Mouse (Mus musculus) erythroblast, embryonic 14.5 days (primary cell): Measurements from ENCODE around the gene Vipr2. TPM values are rescaled to one million over a fixed set of nuclear protein-coding genes. Genes with fewer than 3 reads are reported as not detected.

ENCODE experiments used
- H3K27me3 ChIP-seq: 2 replicates; pipeline ENCODE4 v1.6.1; 2012; ENCODE audit warnings: inconsistent platforms; ENCODE audit not compliant: control insufficient read depth
- H3K36me3 ChIP-seq: 2 replicates; pipeline ENCODE4 v1.6.1; 2012; ENCODE audit warnings: mild to moderate bottlenecking, inconsistent platforms; ENCODE audit not compliant: control insufficient read depth
- H3K4me1 ChIP-seq: 2 replicates; pipeline ENCODE4 v1.6.1; 2012; ENCODE audit warnings: inconsistent platforms; ENCODE audit not compliant: control insufficient read depth
- H3K4me3 ChIP-seq: replicated peaks from 2 replicates; pipeline ENCODE3; 2012; ENCODE audit warnings: moderate library complexity, mild to moderate bottlenecking, inconsistent platforms
- H3K9me3 ChIP-seq: 2 replicates; pipeline ENCODE4 v1.6.1; 2012; ENCODE audit warnings: low read length, inconsistent platforms, mixed read lengths; ENCODE audit not compliant: control insufficient read depth
- GATA1 ChIP-seq: IDR thresholded peaks from 2 replicates; pipeline ENCODE4 v1.6.1; 2012; ENCODE audit warnings: low read length, inconsistent platforms, mixed read lengths
- TAL1 ChIP-seq: IDR thresholded peaks from 3 replicates; pipeline ENCODE4 v1.6.1; 2012; ENCODE audit warnings: low read length, inconsistent platforms, mixed read lengths
- polyA plus RNA-seq: library from polyadenylated mRNA; stranded (reverse); fragments of >175 nt; gene quantifications from 2 replicates; pipeline ENCODE4 v1.2.3, GENCODE M21; 2012

Vipr2 gene
- polyA plus RNA-seq, 1 experiment: not detected

DNA sequence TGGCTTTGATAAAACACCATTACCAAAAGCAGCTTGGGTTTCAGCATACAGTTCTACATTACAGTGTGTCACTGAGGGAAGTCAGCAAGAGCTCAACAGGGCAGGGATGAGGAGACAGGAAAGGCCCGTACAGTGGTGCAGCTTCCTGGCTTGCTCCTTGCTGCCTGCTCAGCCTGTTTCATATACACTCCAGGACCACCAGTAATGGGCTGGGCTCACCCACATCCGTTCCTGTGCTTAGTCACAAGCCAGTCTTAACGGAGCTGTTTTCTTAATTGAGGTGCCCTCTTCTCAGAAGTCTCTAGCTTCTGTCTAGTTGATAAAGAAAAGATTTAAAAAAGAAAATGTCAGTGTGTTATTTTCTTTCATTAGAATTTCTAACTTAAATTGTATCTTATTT, 21.4 kb upstream of the Vipr2 start:
- no peaks in the 10 kb centered on the region for H3K27me3 ChIP-seq
- H3K36me3 ChIP-seq: peaks cover 4% of the 10 kb centered on the region
- H3K4me3 ChIP-seq: no peak overlapping the region
- H3K4me1 ChIP-seq: no peaks in the 10 kb centered on the region
- peaks cover 4% of the 10 kb centered on the region; the same call in 1 of the 2 replicates for H3K9me3 ChIP-seq
- TF ChIP-seq GATA1 (no peak), TAL1 (no peak)

DNA sequence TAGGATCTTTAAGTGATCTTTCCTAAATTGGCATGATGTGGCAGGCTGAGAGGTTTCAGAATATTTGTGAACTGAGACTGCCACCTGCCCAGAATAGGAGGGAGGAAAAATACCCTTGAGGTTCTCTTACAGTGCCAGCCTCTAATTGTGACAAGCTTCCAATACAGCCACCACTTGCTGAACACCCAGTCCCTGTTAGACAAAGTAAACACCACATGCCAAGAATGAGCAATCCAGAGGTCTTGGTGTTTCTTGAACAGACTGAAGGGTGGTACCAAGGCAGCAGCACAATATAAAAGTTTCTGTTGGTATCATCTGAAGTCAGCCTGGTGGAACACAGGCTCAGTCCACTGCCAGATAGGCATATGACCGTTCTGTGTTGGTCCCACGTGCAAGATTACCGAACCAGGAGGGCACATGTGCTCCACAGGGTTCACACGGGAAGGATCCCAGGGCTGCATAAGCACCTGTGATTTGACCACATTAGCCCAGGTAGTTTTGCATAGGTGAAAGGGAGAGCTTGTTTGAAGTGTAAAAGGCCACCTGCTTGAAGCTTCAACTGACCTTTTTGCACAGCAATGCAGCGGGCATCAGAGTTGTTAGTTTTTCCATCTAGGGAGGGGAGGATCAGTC, 15.8 kb upstream of the Vipr2 start:
- TF ChIP-seq GATA1 (no peak), TAL1 (no peak)

DNA sequence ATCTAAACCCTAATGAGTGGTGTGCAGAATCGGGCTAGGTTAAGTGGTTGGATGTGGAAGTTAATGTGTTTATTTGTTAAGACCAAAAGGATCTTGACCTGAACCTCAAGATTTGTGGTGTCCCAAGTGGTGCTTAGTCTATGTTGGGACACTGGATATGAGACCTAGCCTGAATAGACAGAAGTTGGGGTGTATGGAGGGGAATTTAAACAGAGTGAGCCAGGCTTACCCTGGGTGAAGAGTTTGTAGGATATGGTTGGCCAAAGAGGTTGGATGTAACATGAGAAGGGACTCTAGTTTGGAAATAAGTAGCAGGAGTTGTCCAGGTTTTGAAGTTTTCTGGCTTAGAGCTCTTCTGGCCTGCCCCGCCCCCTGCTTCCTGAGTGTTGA, 15.3 kb upstream of the Vipr2 start:
- H3K4me1 ChIP-seq: no peaks in the 10 kb centered on the region
- no peak overlapping the region for H3K4me3 ChIP-seq
- H3K9me3 ChIP-seq: peaks cover 14% of the 10 kb centered on the region
- H3K36me3 ChIP-seq: peaks cover 4% of the 10 kb centered on the region
- no peaks in the 10 kb centered on the region for H3K27me3 ChIP-seq
- TF ChIP-seq GATA1 (no peak), TAL1 (no peak)

More for the DNA sequence above, 15.8 kb upstream of the Vipr2 start:
- no peak overlapping the region for H3K4me3 ChIP-seq
- no peaks in the 10 kb centered on the region for H3K27me3 ChIP-seq
- peaks cover 14% of the 10 kb centered on the region for H3K9me3 ChIP-seq
- H3K36me3 ChIP-seq: peaks cover 4% of the 10 kb centered on the region
- H3K4me1 ChIP-seq: no peaks in the 10 kb centered on the region

DNA sequence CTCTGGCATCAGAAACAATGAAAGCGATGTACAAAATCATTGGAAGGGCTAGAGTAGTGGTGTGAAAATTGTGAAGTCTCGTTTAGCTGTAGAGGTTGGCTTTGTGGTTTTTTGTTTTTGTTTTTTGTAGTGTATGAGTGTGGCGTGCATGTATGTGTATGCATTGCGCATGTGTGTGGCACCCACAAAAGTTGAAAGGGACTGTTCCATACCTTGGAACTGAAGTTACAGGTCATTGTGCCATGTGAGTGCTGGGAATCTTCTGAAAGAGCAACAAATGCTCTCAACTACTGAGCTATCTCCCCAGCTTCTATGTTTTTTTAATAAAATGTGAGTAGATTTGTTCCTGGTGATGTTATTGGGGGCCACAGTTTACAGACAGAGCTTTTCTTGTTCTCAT, 14.5 kb upstream of the Vipr2 start:
- H3K36me3 ChIP-seq: peaks cover 4% of the 10 kb centered on the region
- H3K27me3 ChIP-seq: no peaks in the 10 kb centered on the region
- no peak overlapping the region for H3K4me3 ChIP-seq
- TF ChIP-seq TAL1: no peak
- TF ChIP-seq GATA1: no peak
- no peaks in the 10 kb centered on the region for H3K4me1 ChIP-seq
- H3K9me3 ChIP-seq: peaks cover 14% of the 10 kb centered on the region

DNA sequence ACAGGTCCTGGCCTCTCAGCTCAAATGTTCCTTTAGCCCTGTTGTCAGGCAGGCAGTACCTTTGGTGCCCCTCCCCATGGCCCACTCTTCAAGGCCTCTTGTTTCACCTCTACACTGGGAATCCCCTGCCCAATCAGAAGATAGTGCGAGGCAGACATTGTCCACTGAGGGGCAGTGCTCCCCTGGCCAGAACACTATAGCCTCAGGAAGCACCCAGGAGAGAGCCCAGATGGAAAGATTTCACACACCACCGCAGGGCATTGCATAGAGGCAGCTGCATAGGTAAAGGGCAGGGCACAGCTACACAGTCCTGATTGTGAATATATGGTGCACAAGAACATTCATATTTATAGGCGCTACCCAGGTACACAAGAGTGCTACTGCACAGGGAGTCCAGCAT, 6.5 kb upstream of the Vipr2 start:
- TF ChIP-seq GATA1 (no peak), TAL1 (no peak)
- H3K4me3 ChIP-seq: no peak overlapping the region
- H3K4me1 ChIP-seq: no peaks in the 10 kb centered on the region
- no peaks in the 10 kb centered on the region for H3K36me3 ChIP-seq
- peaks cover 3% of the 10 kb centered on the region for H3K27me3 ChIP-seq
- no peaks in the 10 kb centered on the region for H3K9me3 ChIP-seq

DNA sequence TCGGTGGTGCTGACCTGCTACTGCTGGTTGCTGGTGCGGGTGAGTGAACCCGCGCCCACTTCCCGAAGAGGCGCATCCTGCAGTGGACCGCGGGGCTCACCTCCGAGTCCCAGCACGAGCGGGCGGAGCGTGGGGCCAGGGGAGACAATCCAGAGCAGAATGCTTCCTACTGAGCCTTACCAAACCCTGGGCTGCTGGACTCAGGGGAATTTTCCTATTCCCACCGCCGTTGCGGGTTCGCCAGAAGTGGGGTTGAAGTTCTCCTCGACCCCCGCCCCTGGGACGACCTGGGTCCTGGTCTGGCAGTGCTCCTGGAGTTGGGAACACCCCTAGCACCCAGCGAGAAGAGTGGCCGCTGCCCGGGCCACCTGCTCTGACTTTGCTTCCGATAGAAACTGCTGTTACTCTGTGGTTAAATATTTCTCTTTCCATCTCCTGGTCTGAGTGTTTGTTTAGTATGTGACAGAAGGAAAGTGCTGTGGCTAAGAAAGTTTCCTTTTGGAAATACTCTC, 385 bp downstream of the Vipr2 start:
- Histone ChIP-seq H3K4me3 (peak overlapping the region; percentile 24), H3K36me3 (no peaks in the 10 kb centered on the region), H3K27me3 (peaks cover 33% of the 10 kb centered on the region), H3K4me1 (peaks cover 4% of the 10 kb centered on the region; the same call in 1 of the 2 replicates), H3K9me3 (no peaks in the 10 kb centered on the region)
- TF ChIP-seq GATA1: no peak
- TF ChIP-seq TAL1: no peak

DNA sequence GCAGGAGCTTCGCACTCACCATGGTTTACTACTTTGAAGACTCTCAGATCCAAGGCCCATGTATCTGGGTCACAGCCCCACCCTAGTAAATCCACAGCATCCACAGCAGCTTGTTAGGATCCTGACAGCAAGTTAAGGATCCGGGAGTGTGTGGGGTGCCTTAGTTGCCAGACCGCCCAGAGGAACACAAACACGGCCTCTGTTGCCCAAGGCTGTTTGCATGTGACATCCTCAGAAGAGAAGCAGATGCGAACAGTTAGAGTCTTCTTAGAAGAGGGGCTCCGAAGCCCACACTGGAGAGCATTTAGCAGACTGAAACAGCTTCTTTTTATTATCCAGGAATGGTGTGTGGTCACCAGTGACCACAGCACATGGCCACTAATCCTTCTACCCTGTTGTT, 5.6 kb downstream of the Vipr2 start:
- Histone ChIP-seq H3K36me3 (no peaks in the 10 kb centered on the region), H3K27me3 (peaks cover 11% of the 10 kb centered on the region), H3K4me3 (no peak overlapping the region), H3K4me1 (no peaks in the 10 kb centered on the region), H3K9me3 (no peaks in the 10 kb centered on the region)
- TF ChIP-seq TAL1 (no peak), GATA1 (no peak)

DNA sequence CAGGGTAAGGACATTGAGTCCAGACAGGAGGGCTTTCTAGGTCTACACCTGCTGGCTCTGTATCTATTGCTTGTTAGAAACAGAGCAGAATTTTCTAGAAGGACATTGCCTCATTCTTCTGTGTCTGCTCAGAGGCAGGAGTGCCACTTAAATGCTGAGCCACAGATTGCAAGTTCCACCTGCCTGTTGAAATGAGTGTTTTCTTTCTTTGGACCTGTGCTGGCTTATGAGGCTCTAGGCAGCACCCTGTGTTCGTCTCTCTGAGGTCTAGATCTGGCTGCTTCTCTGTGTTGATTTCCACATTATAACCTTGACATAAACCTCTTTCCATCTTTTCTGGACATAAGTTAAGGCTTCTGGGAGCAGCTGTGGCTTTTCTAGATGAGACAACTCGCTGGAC, 6.8 kb downstream of the Vipr2 start:
- Histone ChIP-seq H3K4me3 (no peak overlapping the region), H3K4me1 (no peaks in the 10 kb centered on the region), H3K27me3 (peaks cover 2% of the 10 kb centered on the region; the same call in 1 of the 2 replicates), H3K36me3 (no peaks in the 10 kb centered on the region), H3K9me3 (no peaks in the 10 kb centered on the region)
- TF ChIP-seq GATA1: no peak
- no peak for TF ChIP-seq TAL1

DNA sequence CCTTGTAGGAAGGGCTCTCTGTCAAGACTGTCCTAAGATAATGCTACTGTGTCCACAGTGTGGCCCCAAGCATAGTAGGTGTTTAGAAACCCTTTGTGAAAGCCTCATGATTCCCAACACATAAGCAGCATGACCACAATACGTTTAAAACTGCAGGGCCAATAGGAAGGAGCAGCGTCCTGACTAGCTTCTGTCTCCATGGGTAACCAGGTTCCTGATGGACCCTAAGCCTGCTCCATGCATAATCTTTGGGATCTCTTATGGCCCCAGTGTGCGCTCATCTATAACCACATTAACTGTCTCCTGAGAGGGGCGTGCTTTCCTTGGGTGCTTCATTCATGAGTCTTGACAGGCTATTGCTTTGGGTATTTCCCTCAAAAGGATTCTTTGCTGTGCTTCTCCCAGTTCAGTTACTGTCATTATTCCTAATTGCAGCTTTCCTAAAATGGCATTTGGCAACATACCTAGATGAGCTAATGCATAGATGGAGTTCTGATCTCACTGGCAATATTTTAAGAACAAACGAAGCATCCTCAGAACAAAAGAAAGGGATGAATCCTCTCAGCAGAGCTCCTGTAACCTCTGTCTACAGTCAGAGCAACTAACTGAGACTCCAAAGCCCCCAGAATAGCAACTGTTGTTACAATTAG, 9.6 kb downstream of the Vipr2 start:
- TF ChIP-seq TAL1 (no peak), GATA1 (no peak)
- no peaks in the 10 kb centered on the region for H3K9me3 ChIP-seq
- H3K36me3 ChIP-seq: no peaks in the 10 kb centered on the region
- no peak overlapping the region for H3K4me3 ChIP-seq
- H3K4me1 ChIP-seq: no peaks in the 10 kb centered on the region
- no peaks in the 10 kb centered on the region for H3K27me3 ChIP-seq
